Mouse (Mus musculus): Measurements from ENCODE around the gene Tbx1.

DNA sequence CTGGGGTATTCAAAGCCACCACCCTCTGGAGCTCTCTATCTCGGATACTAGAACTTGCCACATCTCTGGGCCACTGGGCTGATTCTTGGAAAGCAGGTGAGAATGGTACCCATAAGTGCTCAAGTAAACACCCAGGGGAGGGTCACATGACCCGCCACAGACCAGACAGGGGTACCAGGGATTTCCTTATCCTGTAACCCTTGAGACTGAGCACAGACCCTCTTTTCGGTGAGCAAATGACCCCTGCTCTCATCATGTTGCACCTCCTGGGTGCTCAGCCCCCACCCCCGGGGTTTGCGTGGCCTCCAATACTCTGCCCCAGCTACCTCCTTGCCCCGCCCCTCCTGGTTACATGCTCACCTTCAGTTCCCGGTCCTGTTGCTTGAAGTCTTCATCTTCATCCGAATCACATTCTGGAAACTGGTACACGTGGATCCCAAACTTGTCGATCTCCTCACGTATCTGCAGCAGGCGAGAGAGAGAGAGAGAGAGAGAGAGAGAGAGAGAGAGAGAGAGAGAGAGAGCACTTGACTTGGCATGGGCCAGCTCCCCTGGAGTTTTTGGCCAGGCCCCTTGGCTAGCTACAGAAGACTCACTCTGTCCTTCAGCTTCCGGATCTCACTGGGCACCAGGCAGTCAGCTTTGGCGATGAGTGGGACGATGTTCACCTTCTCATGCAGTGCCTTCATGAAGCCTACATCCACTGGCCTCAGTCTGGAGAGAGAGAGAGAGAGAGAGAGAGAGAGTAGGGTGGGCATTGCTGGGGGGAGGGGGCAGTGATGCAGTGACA is 33.5 kb upstream of the Tbx1 start:
- TF ChIP-seq CTCF (IDR thresholded peaks at IDR 0.05; ENCODE audit: control insufficient read depth, insufficient read depth, low read length): no peak
- TF ChIP-seq POLR2A (IDR thresholded peaks at IDR 0.05; ENCODE audit: borderline replicate concordance, control insufficient read depth, low read depth, low read length): no peak

Data from bone marrow, adult 2 months (tissue).